Mouse (Mus musculus) left cerebral cortex, adult 2 months (tissue): ENCODE measurements around the gene Ifnb1. TPM values are rescaled to one million over a fixed set of nuclear protein-coding genes. Genes with fewer than 3 reads are reported as not detected.

ENCODE experiments used
- DNase-seq, 2 experiments: peaks; one replicate each; pipeline ENCODE4 v3.0.0; 2021 to 2022; ENCODE audit warnings: low spot score in 2 of 2, mixed read lengths in 1 of 2; ENCODE audit errors: extremely low spot score in 1 of 2
- H3K27ac ChIP-seq: fragments of 200-600 bp; 2 replicates; pipeline ENCODE4 v1.8.1; 2022
- H3K4me3 ChIP-seq: fragments of 200-600 bp; 2 replicates; pipeline ENCODE4 v1.8.1; 2022
- CTCF ChIP-seq: fragments of 200-600 bp; IDR thresholded peaks from 2 replicates; pipeline ENCODE4 v1.8.1; 2022; ENCODE audit warnings: antibody characterized with exemption, mild to moderate bottlenecking, moderate library complexity
- intact Hi-C: fragments of 180-260 bp; cut with DNase I; formaldehyde crosslinking; loops from one replicate; pipeline ENCODE4 v1.15.1; 2025
- total RNA-seq, 2 experiments: library from RNA; stranded (reverse); gene quantifications; 2 replicates each; pipeline ENCODE4 v1.2.3; 2021

The Ifnb1 gene
- total RNA-seq, 2 experiments from 2014 or later, result not detected

DNA sequence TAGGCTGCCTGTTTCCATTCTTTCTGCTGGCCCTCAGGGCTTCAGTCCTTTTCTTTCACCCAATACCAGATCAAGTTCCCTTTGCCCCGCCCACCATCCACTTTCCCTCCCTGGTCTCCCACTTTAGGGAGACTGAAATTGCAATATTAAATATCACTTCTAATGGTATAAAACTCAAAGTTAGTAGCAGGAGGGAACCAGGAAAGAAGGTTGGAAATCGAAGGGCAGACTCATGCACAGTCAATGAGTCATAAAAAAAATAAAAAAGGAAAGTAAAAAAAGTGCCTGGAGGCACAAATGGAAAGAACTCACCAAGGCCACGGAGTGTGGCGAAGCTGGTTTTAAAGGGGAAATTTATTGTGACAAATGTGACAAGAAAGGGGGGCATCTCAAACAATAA is 7.7 kb upstream of the Ifnb1 start:
- DNase-seq, result no peak
- no peak for TF ChIP-seq CTCF
- no peak overlapping the region for H3K4me3 ChIP-seq
- intact Hi-C loops, result no loop called here
- H3K27ac ChIP-seq, result no peak overlapping the region

DNA sequence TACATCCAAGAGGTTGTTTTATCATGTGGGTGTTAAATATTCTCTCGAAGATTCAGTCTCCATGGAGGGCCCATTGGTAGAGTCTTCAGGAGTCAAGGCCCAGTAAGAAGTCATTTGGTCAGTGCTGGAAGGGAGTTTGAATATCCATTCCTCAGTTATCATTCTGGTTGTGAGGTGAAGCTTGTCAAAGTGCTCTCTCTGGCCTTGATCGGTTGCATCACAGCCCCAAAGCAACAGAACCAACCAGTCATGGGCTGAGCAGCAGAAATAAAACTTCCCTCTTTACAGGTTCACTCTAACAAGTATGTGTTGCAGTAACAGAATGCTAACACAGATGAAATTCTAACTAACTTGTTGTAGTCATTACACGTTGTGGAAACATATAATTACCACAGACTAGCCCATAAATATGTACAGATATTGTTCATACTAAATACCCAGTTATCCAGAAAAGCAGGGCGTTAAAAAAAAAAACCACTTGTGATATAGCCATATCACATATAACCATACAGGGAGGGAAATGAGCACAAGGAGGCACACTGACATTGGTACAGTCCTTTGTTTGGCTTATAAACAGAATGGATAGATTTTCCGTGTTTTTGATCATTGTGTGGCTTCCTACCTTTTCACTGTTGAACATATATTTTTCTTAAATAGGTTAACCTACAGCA is 3.9 kb upstream of the Ifnb1 start:
- Histone ChIP-seq H3K27ac (no peak overlapping the region), H3K4me3 (no peak overlapping the region)
- TF ChIP-seq CTCF, result no peak
- intact Hi-C loops, result no loop called here
- no peak for DNase-seq

DNA sequence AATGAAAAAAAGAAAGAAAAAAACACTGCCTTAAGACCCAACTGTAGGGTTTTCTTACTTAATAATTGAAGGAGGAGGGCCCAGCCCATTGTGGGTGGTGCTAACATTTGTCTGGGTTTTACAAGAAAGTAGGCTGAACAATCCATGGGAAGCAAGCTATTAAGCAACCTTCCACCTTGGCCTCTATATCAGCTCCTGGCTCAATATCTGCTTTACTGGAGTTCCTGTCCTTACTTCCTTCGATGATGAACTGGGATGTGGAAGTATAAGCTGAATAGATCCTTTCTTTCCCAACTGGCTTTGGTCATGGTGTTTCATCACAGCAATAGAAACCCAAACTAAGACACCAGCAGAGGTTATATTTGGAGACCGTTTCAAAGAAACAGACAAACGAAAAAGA is 2.8 kb upstream of the Ifnb1 start:
- TF ChIP-seq CTCF, result no peak
- no peak overlapping the region for H3K4me3 ChIP-seq
- DNase-seq, result no peak
- intact Hi-C loops, result no loop called here
- no peak overlapping the region for H3K27ac ChIP-seq

DNA sequence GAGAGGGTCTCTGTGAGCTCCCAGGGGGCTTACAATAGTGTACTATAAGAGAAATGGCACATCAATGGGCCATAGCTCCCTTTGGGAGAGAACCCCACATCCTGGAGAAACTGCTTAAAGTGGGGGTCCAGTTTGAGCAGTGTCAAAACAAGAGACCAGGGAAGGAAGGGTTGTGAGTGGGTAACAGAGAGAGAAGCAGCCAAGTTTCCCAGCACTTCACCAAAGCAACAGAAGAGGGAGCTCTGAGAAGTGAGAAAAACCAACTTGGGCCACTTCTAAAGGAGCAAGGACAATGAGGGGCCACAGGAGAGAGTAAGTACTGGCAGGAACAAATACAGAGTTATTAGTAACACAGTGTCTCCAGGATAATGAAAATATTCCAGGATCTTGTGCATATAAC is 667 bp upstream of the Ifnb1 start:
- TF ChIP-seq CTCF, result peak; percentile 50
- Histone ChIP-seq H3K4me3 (no peak overlapping the region), H3K27ac (no peak overlapping the region)
- no peak for DNase-seq
- intact Hi-C loops, result no loop called here

DNA sequence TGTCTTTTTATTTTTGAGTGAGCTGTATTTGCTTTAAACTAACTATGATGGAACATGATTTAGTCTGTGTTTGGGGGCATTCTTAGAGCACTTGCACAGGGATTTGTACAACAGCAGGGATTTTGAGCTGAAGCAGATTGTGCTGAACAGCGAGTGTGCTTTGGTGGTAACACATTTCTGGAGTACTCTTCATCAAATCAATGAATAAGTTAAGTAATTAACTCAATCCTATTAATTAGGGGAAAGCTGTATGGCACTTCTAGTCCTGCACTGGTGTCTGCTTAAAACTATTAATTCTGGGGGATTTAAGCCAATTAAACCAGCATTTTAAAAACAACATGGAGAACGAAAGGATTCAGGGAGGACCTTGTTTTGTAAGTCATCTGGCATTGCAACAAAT is 4.6 kb downstream of the Ifnb1 start:
- Histone ChIP-seq H3K4me3 (no peak overlapping the region), H3K27ac (no peak overlapping the region)
- DNase-seq, result no peak
- intact Hi-C loops, result no loop called here
- TF ChIP-seq CTCF, result no peak

DNA sequence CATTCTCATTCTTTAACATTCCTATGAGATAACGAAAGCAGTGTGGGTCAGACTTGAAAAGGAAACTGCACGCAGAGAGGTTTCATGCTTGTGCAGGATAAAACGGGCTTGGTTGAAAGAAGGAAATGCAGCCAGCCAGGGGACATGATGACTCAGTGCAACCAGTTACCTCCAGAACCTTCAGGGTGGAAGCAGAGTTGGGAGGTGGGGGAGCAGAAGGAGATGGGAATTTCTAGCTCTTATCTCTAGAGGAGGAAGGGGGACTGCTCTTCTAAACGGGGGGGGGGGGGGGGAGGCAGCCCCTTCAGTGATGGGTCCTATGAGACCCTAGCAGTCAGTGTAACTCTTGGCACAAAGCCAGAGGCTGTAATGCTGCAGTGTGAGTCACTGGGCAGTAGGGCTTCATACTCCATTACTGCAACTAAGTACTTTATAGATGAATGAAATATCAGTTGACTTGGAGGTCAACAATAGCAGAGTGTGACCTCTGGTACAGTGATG is 6.8 kb downstream of the Ifnb1 start:
- TF ChIP-seq CTCF, result no peak
- DNase-seq, result peak in 1 of 2 experiments; percentile 11
- Histone ChIP-seq H3K4me3 (0 out of 2 replicates have a peak overlapping the region, but pooled peaks have one; percentile 9), H3K27ac (no peak overlapping the region)
- intact Hi-C loops, result no loop called here

DNA sequence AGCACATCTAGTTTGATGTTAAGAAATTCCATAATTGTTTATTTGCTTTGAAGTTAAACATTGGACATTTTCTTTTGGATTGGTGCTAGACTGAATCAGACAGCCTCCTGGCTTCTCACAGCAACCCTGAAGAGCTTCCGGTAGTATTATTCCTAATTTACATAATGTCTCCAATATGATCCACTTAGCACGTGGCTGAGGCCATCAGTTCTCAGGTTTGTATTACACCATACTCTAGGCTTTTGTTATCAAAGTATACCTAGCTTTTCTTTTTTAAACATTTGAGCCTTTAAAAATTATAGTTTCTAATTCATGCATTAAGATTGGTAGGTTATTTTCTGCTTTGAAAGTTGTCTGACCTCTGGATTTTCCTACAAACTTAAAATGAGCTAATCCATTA is 7.3 kb downstream of the Ifnb1 start:
- intact Hi-C loops, result no loop called here
- no peak for DNase-seq
- no peak overlapping the region for H3K27ac ChIP-seq
- no peak for TF ChIP-seq CTCF
- 0 out of 2 replicates have a peak overlapping the region, but pooled peaks have one; percentile 9 for H3K4me3 ChIP-seq

DNA sequence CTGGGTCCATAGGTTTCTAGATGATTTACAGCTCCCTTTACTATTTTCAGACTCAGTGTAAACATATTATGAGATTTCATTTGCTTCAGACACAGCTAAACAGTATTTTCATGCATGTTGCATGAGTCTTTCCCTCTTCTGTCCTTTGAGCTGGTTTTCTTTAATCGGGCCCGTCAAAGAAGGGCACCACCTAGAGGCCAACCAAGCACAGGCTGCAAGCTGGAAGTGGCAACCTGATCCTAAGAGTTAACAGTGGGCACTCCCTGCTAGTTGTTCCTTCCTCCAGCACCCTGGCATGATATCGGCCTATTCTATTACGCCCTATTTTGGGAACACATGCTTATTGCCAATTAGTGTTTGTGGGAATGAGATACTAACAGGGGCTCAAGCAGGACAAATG is 8.2 kb downstream of the Ifnb1 start:
- intact Hi-C loops, result no loop called here
- no peak overlapping the region for H3K27ac ChIP-seq
- no peak overlapping the region for H3K4me3 ChIP-seq
- DNase-seq, result peak in 1 of 2 experiments; percentile 32
- peak; percentile 79 for TF ChIP-seq CTCF

DNA sequence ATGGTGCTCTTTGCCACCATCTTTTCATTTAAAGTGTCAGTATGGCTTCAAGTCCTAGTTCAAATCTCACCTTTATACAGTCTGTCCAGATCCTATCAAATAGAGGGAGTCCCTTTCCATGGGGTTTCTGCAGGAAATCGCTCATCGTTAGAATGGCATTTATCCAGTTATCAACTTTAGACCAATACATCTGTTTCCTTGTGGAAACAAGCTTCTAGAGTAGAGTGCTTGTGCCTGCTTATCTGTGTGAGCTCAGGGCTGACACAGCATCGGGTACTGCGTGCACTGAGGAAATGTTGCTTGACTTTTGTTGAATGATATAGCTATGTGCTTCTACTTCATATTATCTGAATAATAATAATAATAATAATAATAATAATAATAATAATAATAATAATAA is 8.8 kb downstream of the Ifnb1 start:
- no peak overlapping the region for H3K4me3 ChIP-seq
- no peak for DNase-seq
- intact Hi-C loops, result no loop called here
- no peak overlapping the region for H3K27ac ChIP-seq
- no peak for TF ChIP-seq CTCF

DNA sequence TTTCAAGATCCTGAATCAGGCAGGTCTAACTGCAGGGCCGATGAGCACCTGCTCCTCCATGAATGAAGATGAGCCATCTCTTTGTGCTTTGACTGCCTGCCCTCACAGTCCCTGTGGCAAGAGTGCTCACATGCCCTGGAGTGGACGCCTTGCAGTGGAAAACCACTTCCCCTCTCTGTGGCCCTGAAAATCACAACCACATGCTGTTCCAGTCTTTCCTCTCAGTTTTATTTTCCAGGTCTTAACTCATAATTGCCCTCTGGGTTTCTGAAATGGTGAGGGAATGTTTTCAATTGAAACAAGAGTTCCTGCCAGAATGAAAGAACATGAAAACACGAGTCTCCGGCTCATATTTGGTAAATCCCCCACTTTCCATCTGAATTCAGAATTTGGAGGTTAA is 18.8 kb downstream of the Ifnb1 start:
- intact Hi-C loops, result no loop called here
- Histone ChIP-seq H3K4me3 (no peak overlapping the region), H3K27ac (no peak overlapping the region)
- no peak for DNase-seq
- no peak for TF ChIP-seq CTCF

DNA sequence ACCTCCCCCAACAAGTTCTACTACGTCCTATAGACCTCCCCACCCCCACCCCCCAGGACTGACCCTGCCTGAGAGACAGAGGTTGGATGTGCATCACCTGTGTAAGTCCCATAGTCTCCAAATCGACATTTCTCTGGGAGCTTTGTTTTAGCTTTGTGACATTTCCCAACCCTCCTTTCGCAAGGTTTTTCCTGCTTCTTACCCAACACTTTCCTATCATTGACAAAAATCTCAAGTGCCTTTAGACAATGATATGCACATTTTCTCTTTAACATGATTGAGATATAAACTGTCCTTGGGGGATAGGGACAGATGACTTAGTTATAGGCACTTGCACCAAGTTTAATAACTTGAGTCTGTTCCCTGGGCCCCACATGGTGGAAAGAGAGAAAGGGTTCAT is 21.3 kb downstream of the Ifnb1 start:
- no peak for DNase-seq
- TF ChIP-seq CTCF, result no peak
- Histone ChIP-seq H3K4me3 (no peak overlapping the region), H3K27ac (no peak overlapping the region)
- intact Hi-C loops, result no loop called here

DNA sequence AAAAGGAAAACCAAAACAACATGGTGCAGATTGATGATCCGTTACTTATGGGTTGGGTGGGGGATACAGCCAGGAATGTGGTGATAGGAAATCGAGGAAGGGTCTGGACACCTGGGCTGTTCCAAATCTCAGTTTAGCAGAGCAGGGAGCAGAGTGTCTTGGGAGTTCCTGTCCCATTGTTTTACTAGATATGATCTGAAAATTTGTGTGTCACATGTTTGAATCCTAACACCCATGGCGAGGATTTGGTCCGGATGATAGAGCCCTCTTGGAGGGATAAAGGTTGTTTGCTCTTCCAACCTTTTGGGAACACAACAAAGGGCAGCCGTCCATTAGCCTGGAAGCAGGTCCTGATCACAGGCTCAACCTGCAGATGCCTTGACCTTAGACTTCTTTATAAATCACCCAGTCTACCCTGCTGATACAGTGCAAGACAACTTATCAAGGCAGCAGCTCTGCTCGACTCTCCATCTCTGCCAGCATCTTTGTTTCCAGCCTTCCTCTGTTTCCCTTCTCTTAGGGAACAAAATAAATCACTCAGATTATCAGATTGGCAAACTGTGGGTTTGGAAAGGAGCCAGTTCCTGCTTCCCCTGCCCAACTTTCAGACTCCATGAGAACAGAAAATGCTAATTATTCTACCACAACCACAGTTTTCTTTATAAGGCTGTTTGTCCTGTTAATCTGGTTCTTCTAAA is 26.1 kb downstream of the Ifnb1 start:
- no peak overlapping the region for H3K4me3 ChIP-seq
- DNase-seq, result no peak
- intact Hi-C loops, result no loop called here
- H3K27ac ChIP-seq, result no peak overlapping the region
- TF ChIP-seq CTCF, result no peak

DNA sequence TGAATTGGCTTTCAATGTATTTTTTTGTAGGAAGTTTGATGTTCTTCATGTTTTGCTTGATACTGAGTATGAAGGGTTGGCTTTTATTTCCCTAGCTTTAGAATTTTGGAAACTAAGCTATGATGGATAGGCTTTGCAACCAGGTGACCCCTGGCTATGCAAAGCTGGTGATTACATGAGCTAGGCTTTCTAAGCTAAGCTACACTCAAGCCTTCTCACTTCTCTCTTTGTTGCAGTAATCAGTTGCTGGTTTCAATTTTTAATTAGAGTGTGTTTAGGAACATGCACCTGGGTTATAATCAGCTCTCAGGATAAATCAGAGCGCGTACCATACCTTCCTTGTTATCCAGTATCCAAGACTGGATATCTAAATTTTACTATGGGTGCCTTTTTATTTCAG is 33.0 kb downstream of the Ifnb1 start:
- H3K27ac ChIP-seq, result no peak overlapping the region
- TF ChIP-seq CTCF, result no peak
- DNase-seq, result no peak
- intact Hi-C loops, result no loop called here
- no peak overlapping the region for H3K4me3 ChIP-seq
